Comparison of ENCODE assay signal across 8 mouse cellular contexts in the genomic region with DNA sequence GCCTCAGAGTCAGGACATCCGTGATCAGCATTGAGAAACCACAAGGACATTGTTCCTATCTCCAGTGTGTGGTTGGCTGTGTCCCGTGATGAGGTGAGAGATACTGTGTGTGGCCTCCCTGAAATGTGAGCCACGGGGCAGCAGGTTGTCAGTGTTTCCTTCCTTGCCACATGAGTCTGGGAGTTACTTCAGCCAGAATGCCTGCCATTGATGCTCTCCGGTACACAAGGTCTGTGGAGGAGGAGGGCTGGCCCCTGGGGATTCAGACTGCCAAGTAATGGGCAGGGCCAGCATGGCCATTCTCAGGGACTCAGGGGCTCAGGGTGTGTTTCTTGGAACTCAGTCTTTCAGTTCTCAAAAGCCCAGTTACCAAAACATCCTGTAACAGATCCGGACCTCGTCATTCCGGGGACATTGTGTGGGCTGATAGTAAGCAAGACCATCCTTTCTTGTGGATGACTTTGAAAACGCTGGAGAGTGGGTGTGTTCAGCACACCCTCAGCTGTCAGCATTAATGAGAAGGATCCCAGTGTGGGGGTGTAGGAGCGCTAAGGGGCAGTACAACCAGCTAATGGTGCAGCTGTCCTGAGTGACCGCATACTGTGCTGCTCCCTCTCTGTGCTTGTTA. TPM values are rescaled to one million over a fixed set of nuclear protein-coding genes. Genes with fewer than 3 reads are reported as not detected.
DNase-seq lines count a peak whose midpoint lies in the region; ATAC-seq lines count a peak whose summit lies in the region.

No protein-coding gene starts in this region.

- peaks cover 55% of the 10 kb centered on the region for H3K4me1 ChIP-seq in neural tube, embryonic 13.5 days (replicated peaks)
- H3K4me1 ChIP-seq in stomach, embryonic 16.5 days (ENCODE audit: control insufficient read depth, insufficient read depth, low read length), result peaks cover 32% of the 10 kb centered on the region

- DNase-seq in neural tube, embryonic 10.5 days (ENCODE audit: extremely low spot score, low spot score), result no peak
- DNase-seq in heart, adult 8-10 months (ENCODE audit: low spot score), result peak; percentile 53
- peak; percentile 26 for DNase-seq in liver
- DNase-seq in frontal cortex, postnatal 36 days (ENCODE audit: low spot score in 2 of 2), result no peak
- DNase-seq in cerebellum, postnatal 4 days (ENCODE audit: low spot score in 2 of 2), result no peak
- DNase-seq in thymus, postnatal 10 days (ENCODE audit: low spot score in 2 of 2), result no peak

- H3K4me2 ChIP-seq in neural tube, embryonic 13.5 days, result no peak overlapping the region
- H3K4me2 ChIP-seq in stomach, embryonic 16.5 days (ENCODE audit: low read depth, low read length), result peak overlapping the region; percentile 94

- H3K27me3 ChIP-seq in neural tube, embryonic 13.5 days, result no peaks in the 10 kb centered on the region
- no peaks in the 10 kb centered on the region for H3K27me3 ChIP-seq in stomach, embryonic 16.5 days (ENCODE audit: control insufficient read depth, insufficient read depth, low read length)

- H3K4me3 ChIP-seq in neural tube, embryonic 13.5 days, result 0 out of 2 replicates have a peak overlapping the region, but pooled peaks have one; percentile 93
- H3K4me3 ChIP-seq in stomach, embryonic 16.5 days (replicated peaks; ENCODE audit: low read length), result peak overlapping the region; percentile 68; the same call in 1 of the 2 replicates

- H3K9ac ChIP-seq in neural tube, embryonic 13.5 days, result peak overlapping the region; percentile 52; the same call in 1 of the 2 replicates
- H3K9ac ChIP-seq in stomach, embryonic 16.5 days (ENCODE audit: low read length), result no peak overlapping the region

- H3K36me3 ChIP-seq in neural tube, embryonic 13.5 days, result peaks cover 22% of the 10 kb centered on the region
- H3K36me3 ChIP-seq in stomach, embryonic 16.5 days (ENCODE audit: control insufficient read depth, insufficient read depth, low read length), result no peaks in the 10 kb centered on the region

- no peak overlapping the region for H3K27ac ChIP-seq in neural tube, embryonic 13.5 days (replicated peaks)
- no peak overlapping the region for H3K27ac ChIP-seq in stomach, embryonic 16.5 days (ENCODE audit: low read length)

- ATAC-seq in neural tube, embryonic 13.5 days (ENCODE audit: low read depth), result no peak
- no peak for ATAC-seq in stomach, embryonic 16.5 days (ENCODE audit: insufficient read depth, low FRiP score)

- H3K9me3 ChIP-seq in neural tube, embryonic 13.5 days, result no peaks in the 10 kb centered on the region
- no peaks in the 10 kb centered on the region for H3K9me3 ChIP-seq in stomach, embryonic 16.5 days (replicated peaks; ENCODE audit: control insufficient read depth, low read length)

- WGBS in neural tube, embryonic 13.5 days, result 81% methylated on average over 10 of the region's 10 CpGs
- 60% methylated on average over 10 of the region's 10 CpGs for WGBS in stomach, embryonic 16.5 days

RNA-seq across cellular contexts. Expression of gene Pttg1ip, which starts 2.4 kb away (rescaled TPM):
- 78.9 and 79.7 TPM in 2 replicates for polyA plus RNA-seq in neural tube, embryonic 13.5 days (2015; fragmentation: Nextera tagmentation; extraction: Ambion mirVana)
- total RNA-seq in heart, adult 8-10 months (2022), result 100 to 1,000 TPM; 132 to 142 (median 134) TPM
- 210 and 244 TPM in 2 replicates for polyA plus RNA-seq in stomach, embryonic 16.5 days (2015; fragmentation: Nextera tagmentation; extraction: Ambion mirVana)

RNA-seq across cellular contexts. Expression of gene Sumo3, which starts 22.0 kb away (rescaled TPM):
- 248 and 252 TPM in 2 replicates for polyA plus RNA-seq in neural tube, embryonic 13.5 days (2015; fragmentation: Nextera tagmentation; extraction: Ambion mirVana)
- total RNA-seq in heart, adult 8-10 months (2022), result 10 to 100 TPM; 59.3 to 76.7 (median 67.5) TPM
- polyA plus RNA-seq in stomach, embryonic 16.5 days (2015; fragmentation: Nextera tagmentation; extraction: Ambion mirVana), result 324 and 327 TPM in 2 replicates

RNA-seq across cellular contexts. Expression of gene Gm49325, which starts 22.1 kb away (rescaled TPM):
- polyA plus RNA-seq in neural tube, embryonic 13.5 days (2015; fragmentation: Nextera tagmentation; extraction: Ambion mirVana), result 2.0 and 8.6 TPM in 2 replicates
- total RNA-seq in heart, adult 8-10 months (2022), result 10 to 100 TPM in 3 of 4 experiments, 1 to 10 TPM in 1; 8.3 to 15.8 (median 13.9) TPM
- polyA plus RNA-seq in stomach, embryonic 16.5 days (2015; fragmentation: Nextera tagmentation; extraction: Ambion mirVana), result 4.4 and 10.1 TPM in 2 replicates

RNA-seq across cellular contexts. Expression of gene Ube2g2, which starts 38.2 kb away (rescaled TPM):
- 86.8 and 87.9 TPM in 2 replicates for polyA plus RNA-seq in neural tube, embryonic 13.5 days (2015; fragmentation: Nextera tagmentation; extraction: Ambion mirVana)
- total RNA-seq in heart, adult 8-10 months (2022), result 10 to 100 TPM; 78.9 to 82.9 (median 81.2) TPM
- 78.0 and 82.4 TPM in 2 replicates for polyA plus RNA-seq in stomach, embryonic 16.5 days (2015; fragmentation: Nextera tagmentation; extraction: Ambion mirVana)

RNA-seq across cellular contexts. Expression of gene Itgb2, which starts 53.9 kb away (rescaled TPM):
- polyA plus RNA-seq in neural tube, embryonic 13.5 days (2015; fragmentation: Nextera tagmentation; extraction: Ambion mirVana), result 1.0 TPM in 2 replicates
- total RNA-seq in heart, adult 8-10 months (2022), result 10 to 100 TPM in 1 of 4 experiments, 1 to 10 TPM in 3; 3.3 to 25.5 (median 3.7) TPM
- 6.7 and 8.3 TPM in 2 replicates for polyA plus RNA-seq in stomach, embryonic 16.5 days (2015; fragmentation: Nextera tagmentation; extraction: Ambion mirVana)

Comparison
In these comparisons a context has a peak if more than half of its experiments do, and no peak if none do; other contexts are left out.
1. DNase-seq: peak in heart, adult 8-10 months (single experiment) and liver (single experiment); none in neural tube, embryonic 10.5 days (single experiment), frontal cortex, postnatal 36 days (0 of 2), cerebellum, postnatal 4 days (0 of 2) and thymus, postnatal 10 days (0 of 2).